Mouse (Mus musculus): ENCODE measurements around the gene Megf11. TPM values are rescaled to one million over a fixed set of nuclear protein-coding genes. Genes with fewer than 3 reads are reported as not detected.
A peak's percentile ranks its signal among the peaks of the same experiment; 100 is the strongest.

Gene Megf11
- total RNA-seq, 2 experiments from 2014 or later, result 15.9 to 17.9 TPM

GRCm38 (mm10) chr9:64393914-64394596 is 8.6 kb downstream of the Megf11 start:
- peak; percentile 62 to 72 for DNase-seq (ENCODE audit: low spot score in 2 of 2)

GRCm38 (mm10) chr9:64395238-64395920 is 10.0 kb downstream of the Megf11 start:
- DNase-seq (ENCODE audit: low spot score in 2 of 2), result no peak

- DNase-seq (ENCODE audit: low spot score in 2 of 2), result peak; percentile 41 to 57
These were observed 11.7 kb downstream of the Megf11 start for GRCm38 (mm10) chr9:64397108-64397507.

- DNase-seq (ENCODE audit: low spot score in 2 of 2), result peak; percentile 41 to 51
These were observed 13.7 kb downstream of the Megf11 start for GRCm38 (mm10) chr9:64399121-64399520.

- DNase-seq (ENCODE audit: low spot score in 2 of 2), result no peak
These were observed 16.7 kb downstream of the Megf11 start for GRCm38 (mm10) chr9:64402141-64402540.

- DNase-seq (ENCODE audit: low spot score in 2 of 2), result no peak
These were observed 21.4 kb downstream of the Megf11 start for GRCm38 (mm10) chr9:64406841-64407240.

GRCm38 (mm10) chr9:64407390-64407970 is 22.1 kb downstream of the Megf11 start:
- no peak for DNase-seq (ENCODE audit: low spot score in 2 of 2)

GRCm38 (mm10) chr9:64408821-64409220 is 23.4 kb downstream of the Megf11 start:
- no peak for DNase-seq (ENCODE audit: low spot score in 2 of 2)

- no peak for DNase-seq (ENCODE audit: low spot score in 2 of 2)
These were observed 35.0 kb downstream of the Megf11 start for GRCm38 (mm10) chr9:64420471-64420870.

GRCm38 (mm10) chr9:64421986-64422616 is 36.7 kb downstream of the Megf11 start:
- DNase-seq (ENCODE audit: low spot score in 2 of 2), result peak in 1 of 2 experiments; percentile 31

- no peak for DNase-seq (ENCODE audit: low spot score in 2 of 2)
These were observed 38.5 kb downstream of the Megf11 start for GRCm38 (mm10) chr9:64423912-64424311.

- no peak for DNase-seq (ENCODE audit: low spot score in 2 of 2)
These were observed 50.7 kb downstream of the Megf11 start for GRCm38 (mm10) chr9:64436121-64436520.

- DNase-seq (ENCODE audit: low spot score in 2 of 2), result no peak
These were observed 54.7 kb downstream of the Megf11 start for GRCm38 (mm10) chr9:64440101-64440500.

- no peak for DNase-seq (ENCODE audit: low spot score in 2 of 2)
These were observed 60.6 kb downstream of the Megf11 start for GRCm38 (mm10) chr9:64445981-64446380.

- DNase-seq (ENCODE audit: low spot score in 2 of 2), result no peak
These were observed 61.6 kb downstream of the Megf11 start for GRCm38 (mm10) chr9:64447070-64447469.

GRCm38 (mm10) chr9:64447522-64447921 is 62.1 kb downstream of the Megf11 start:
- peak; percentile 41 to 45 for DNase-seq (ENCODE audit: low spot score in 2 of 2)

- DNase-seq (ENCODE audit: low spot score in 2 of 2), result no peak
These were observed 67.3 kb downstream of the Megf11 start for GRCm38 (mm10) chr9:64452769-64453168.

- DNase-seq (ENCODE audit: low spot score in 2 of 2), result no peak
These were observed 68.8 kb downstream of the Megf11 start for GRCm38 (mm10) chr9:64454196-64454595.

GRCm38 (mm10) chr9:64455910-64456309 is 70.5 kb downstream of the Megf11 start:
- no peak for DNase-seq (ENCODE audit: low spot score in 2 of 2)

- no peak for DNase-seq (ENCODE audit: low spot score in 2 of 2)
These were observed 72.2 kb downstream of the Megf11 start for GRCm38 (mm10) chr9:64457596-64457995.

- DNase-seq (ENCODE audit: low spot score in 2 of 2), result no peak
These were observed 76.3 kb downstream of the Megf11 start for GRCm38 (mm10) chr9:64461568-64462308.

All from layer of hippocampus, postnatal 10 days (tissue).